Mouse (Mus musculus) Muller cell, postnatal 12 days (primary cell): ENCODE data around the gene Syt13.

Experiments
- DNase-seq: peaks from one replicate; pipeline ENCODE4 v3.0.0-alpha.2; 2015; ENCODE audit errors: inconsistent ontology term

Syt13 gene

GRCm38 (mm10) chr2:92914933-92915553 lies at the start of gene Syt13:
Gene Syt13 (plus strand): TSS chr2:92915098.
- peak; percentile 68 for DNase-seq

GRCm38 (mm10) chr2:92866616-92867015 lies 48.3 kb upstream of the Syt13 start:
- DNase-seq: no peak

GRCm38 (mm10) chr2:92870139-92870836 lies 44.6 kb upstream of the Syt13 start:
- no peak for DNase-seq

DNA sequence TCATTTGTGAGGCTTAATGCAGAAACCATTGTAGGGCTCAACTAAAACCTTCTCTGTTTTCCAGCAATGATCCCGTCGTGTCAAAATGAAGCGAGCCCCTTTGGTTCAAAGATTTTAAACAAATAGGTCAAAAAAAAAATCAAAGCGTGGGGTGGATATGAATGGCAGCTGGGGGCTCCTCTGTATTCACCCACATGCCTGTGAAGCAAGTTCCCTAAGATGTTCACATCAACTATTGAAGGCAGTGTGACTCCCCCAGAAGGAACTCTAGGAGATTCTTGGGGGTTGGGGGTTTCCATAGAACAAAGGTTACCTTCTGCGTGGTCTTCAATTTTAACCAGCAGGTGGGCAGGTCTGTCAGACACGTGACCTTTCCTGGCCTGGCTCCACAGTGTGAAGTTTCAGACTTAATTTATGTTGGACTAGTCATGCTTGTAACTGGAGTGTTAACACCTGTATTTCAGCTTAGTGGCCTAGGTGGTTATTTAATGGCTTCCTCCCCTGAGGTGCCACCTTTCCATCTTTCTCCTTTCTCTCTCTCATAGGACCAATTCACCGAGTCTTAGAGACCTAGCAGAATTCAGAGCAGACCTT lies 43.7 kb upstream of the Syt13 start:
- DNase-seq: no peak

DNA sequence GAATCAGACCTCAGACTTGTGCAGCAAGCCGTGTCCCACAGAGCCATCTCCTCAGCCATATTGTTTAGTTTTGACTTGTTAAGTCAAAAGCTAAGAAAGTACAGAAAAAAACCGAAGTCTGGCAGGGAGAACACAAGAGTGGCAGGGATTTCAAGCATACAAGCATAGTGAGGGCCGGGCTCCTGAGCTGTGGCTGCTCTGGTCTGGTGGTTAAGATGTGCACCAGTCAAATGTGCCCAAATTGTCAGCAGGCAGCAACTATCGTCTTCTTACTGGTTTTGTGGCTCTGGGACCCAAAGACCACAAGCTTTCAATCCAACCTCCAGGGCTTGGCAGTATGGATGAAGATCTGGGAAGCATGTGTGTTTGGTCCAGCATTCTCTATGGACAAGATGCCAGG lies 42.2 kb upstream of the Syt13 start:
- no peak for DNase-seq

- DNase-seq: no peak
Measured at GRCm38 (mm10) chr2:92874592-92874991, 40.3 kb upstream of the Syt13 start.

DNA sequence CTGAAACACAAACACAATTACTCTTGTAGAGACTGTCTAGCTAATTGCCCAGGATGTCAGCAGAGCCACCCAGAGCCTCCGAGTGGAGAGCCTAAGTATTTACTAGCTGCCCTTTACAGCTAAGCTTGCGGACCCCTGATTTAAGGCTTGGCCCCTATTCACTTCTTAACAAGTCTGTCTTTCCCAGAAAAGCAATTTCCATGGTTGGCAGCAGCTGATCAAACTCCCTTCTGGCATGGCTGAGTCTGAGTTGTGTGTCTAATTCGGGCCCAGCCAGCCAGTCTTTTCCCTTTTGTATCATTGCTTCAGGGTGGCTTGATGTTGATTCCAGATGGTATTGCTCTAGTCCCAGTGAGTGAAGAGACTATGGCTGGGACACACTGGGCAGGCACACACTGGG lies 37.4 kb upstream of the Syt13 start:
- DNase-seq: no peak

GRCm38 (mm10) chr2:92883039-92883911 lies 31.6 kb upstream of the Syt13 start:
- peak; percentile 47 for DNase-seq

GRCm38 (mm10) chr2:92883912-92884243 lies 31.0 kb upstream of the Syt13 start:
- peak; percentile 50 for DNase-seq

DNA sequence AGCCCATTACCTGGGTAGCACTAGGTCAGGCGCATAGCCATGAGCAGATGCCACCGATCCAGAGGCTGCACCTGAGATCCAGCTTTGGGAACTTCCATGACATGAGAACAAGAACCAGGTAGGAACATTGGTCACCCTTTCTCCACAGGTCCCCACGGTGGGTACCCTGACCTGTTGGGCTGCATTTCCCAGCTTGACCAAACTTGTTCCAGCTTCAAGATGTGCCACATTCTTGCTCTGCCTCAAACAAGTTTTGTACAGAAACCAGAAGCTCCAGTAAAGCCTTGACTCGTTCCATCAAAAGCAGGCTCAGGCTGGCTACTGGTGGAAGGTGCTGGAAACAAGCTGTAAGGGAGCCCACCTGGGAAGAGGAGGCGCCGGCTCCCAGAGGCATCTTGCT lies 29.9 kb upstream of the Syt13 start:
- DNase-seq: no peak

GRCm38 (mm10) chr2:92886862-92887261 lies 28.0 kb upstream of the Syt13 start:
- DNase-seq: peak; percentile 60

GRCm38 (mm10) chr2:92892524-92892923 lies 22.4 kb upstream of the Syt13 start:
- no peak for DNase-seq

GRCm38 (mm10) chr2:92903650-92904049 lies 11.2 kb upstream of the Syt13 start:
- no peak for DNase-seq

DNA sequence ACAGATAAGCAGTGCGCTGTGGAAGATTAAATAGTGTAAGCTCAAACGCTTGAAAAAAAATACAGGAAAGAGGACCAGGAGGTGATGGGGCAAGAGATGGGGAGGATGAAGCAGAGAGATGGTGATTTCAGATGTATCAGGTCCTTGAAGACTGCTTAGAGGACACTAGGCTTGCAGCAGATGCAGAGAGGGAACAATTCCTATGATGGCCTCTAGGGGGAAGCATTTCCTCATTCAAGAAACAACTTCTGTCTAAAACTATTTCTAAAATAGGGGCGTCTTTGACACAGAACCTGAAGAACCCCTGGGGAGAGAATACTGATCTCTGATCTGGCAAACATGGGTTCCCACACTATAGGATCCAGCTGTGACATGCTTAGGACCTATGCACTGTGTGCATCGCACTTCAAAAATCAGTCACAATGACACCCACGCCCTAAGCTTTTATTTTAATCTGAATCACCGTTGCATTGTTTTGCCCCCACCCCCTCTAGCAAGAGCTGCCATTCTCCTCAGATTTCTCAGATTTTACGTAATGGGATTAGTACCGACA lies 10.5 kb upstream of the Syt13 start:
- no peak for DNase-seq

DNA sequence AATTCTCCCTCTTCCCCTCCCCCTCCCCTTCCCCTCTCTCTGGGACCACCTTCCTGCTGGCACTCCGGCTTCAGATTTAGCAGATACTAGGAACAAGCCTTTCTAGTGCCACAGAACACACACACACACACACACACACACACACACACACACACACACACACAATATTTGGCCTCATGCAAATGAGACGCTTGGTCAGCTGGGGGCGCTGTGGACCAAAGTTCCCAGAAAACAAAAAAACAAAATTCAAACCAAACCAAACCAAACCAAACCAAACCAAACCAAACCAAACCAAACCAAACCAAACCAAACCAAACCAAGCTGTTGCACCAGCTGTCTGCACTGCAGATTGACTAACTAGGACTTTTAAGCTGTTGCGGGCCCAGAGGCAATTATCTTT lies 4.5 kb upstream of the Syt13 start:
- peak; percentile 28 for DNase-seq

DNA sequence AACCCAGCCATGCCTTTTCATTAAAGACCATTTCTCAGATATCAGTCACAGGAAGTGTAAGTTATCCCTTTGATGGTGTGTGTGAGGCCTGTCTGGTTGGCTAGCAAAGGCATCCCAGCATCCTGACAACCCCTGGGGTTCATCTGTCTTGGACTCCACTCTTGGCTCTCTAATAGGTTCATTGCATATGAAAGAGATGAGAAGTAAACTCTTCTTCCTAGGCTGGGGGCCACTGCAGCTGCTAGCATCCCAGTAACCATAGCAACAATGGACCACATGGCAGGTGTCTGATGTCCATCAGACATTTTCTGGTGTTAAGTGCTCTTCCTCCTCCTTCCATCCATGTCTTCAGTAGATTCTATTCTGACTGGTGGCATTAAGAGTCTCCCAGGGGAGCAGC lies 2.6 kb upstream of the Syt13 start:
- DNase-seq: peak; percentile 26

DNA sequence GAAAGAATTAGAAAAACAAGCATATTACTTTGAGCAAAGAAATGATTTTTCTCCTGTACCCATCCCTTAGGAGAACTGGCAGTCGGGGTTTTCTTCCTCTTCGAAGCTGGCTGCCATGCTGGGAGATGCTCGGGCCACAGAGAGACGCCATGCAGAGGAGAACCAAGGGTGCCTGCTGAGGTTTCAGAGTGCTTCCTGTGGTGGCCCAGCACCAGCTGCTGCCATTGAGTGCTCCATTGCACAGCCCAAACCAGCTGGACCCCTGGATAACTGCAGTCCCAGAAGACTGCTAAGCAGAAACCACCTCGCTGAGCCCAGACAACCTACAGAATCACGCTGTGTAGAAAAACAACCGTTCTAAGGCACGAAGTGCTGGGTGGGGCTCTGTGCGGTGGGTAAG lies 1.6 kb upstream of the Syt13 start:
- DNase-seq: no peak

DNA sequence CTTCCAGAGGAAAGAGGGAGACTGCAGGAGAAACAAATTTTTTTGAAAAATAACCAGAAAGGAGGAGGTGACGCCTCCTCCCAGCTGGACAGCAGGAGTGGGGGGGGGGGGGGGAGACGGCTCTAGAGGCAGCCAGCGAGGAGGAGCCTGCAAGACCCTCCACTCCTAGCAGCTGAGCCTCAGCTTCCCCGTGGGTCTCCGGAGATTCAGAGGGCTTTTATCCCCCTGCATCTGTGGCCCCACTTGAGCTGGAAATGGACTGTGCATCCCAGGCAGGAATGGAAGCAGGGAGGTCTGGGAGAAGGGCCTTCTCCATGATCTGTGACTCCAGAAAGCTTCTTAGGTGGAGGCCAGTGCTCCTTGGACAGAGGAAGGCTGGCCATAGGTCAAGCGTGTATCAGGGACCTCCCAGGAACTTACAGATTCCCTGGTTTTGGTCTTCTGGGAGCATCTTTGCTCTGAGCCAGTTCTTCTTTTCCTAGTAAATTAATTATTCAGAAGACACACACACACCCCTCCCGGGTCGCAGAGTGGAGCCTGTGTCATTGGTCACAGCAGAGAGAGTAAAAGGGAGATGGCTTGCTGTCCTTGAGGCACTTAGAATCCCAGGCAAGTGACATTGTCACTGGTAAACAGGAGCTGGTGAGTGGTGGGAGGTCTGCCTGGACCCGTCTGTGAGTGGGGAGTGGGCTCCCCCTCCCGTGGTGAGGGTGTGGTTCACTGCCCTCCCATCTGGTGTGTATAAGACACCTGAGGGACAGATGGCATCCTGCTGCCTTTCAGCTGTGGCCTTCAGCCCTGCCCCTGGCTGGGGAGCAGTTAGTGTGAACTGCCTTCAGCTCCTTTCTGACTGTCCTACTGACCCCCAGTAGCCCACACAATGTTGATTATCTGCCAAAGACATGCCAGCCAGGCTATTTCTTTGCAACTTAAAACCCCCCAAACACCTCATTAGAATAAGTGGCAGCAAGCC lies 1.0 kb downstream of the Syt13 start:
- DNase-seq: peak; percentile 12

DNA sequence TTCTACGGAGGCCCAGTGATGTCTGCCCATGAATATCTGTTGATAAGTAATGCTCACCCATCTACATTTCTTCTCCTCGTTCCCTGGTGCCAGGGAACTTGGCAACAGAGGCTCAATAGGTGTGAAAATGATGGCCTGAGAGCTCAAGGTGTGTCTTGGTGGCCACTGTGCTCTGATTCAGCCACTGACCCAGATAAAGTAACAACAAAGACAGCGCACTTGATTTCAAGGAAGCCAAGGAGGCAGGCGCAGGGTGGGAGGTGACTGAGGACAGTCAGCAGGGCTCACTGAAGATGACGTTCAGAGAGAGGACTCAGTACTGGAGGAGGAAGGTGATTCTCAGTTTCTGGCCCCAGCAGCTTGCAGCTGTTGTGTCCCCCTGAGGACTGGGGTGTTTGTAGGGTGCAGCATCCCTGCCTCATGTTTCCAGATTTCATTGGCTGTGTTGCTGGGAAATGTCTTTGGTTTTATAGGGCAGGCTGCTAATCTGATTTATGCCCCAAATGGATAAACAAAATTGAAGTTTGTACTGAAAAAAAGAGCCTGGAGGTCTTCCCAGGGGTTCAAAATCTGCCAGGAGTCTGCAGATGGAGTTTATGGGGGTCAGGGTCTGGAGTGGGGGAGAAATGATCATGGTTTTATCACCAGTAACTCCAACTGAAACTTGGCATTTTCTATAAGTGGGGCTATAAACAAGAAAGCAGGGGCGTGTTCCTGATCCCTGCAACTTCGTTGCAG lies 2.7 kb downstream of the Syt13 start:
- DNase-seq: no peak

GRCm38 (mm10) chr2:92920709-92921108 lies 5.8 kb downstream of the Syt13 start:
- no peak for DNase-seq
